Mouse (Mus musculus): ENCODE results near the gene Uqcr10. TPM values are rescaled to one million over a fixed set of nuclear protein-coding genes. Genes with fewer than 3 reads are reported as not detected.

Gene Uqcr10
- polyA plus RNA-seq, 1 experiment from 2014 or later = 628 TPM

DNA sequence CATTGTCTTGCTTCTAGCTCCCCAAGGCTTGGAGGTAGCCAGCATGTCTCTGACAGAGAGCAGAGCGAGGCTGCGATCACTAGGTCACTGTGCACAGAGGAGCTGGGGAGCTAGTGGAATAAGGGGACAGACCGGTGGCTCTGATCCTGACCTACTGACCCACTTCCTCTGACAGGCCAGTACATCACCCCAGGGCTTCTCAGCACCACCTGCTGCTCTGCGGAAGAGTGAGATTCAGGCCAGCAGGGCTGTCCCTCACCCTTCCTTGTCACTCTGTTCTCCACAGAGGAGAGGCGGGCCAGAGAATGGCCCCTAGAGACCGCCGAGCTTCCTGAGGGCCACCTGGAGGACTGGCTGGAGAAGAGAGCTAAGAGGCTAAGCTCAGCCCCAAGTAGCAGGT is 27.6 kb upstream of the Uqcr10 start:
- Histone ChIP-seq H3K36me3 (peaks cover 9% of the 10 kb centered on the region; the same call in 1 of the 2 replicates), H3K27ac (replicated peaks) (no peak overlapping the region), H3K4me1 (replicated peaks) (peaks cover 31% of the 10 kb centered on the region), H3K27me3 (no peaks in the 10 kb centered on the region), H3K9me3 (no peaks in the 10 kb centered on the region), H3K4me2 (no peak overlapping the region), H3K4me3 (no peak overlapping the region), H3K9ac (no peak overlapping the region)
- no peak for ATAC-seq (ENCODE audit: low read depth)
- 66% methylated on average over 7 of the region's 7 CpGs for WGBS

DNA sequence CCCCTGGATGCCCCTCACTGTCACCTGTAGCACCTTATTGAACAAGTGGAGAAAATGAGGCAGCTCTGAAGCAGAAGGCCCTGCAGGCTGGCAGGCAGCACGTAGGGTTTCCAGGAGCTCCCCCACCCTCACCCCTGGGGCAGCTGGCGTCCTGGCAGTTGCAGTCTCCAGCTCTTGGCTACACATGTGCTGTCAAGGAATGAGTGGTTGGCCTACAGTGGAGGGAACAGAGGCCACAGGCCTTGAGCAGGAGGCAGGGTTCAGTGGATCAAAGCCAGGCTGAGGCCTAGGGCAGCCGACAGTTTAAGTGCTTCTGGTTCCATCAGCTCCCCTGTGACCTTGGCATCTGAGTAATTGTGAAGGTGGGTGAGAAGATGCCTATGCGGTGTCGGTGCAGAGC is 26.8 kb upstream of the Uqcr10 start:
- Histone ChIP-seq H3K36me3 (peaks cover 16% of the 10 kb centered on the region; the same call in 1 of the 2 replicates), H3K9ac (no peak overlapping the region), H3K4me3 (no peak overlapping the region), H3K9me3 (no peaks in the 10 kb centered on the region), H3K27ac (replicated peaks) (no peak overlapping the region), H3K4me2 (no peak overlapping the region), H3K27me3 (no peaks in the 10 kb centered on the region), H3K4me1 (replicated peaks) (peaks cover 24% of the 10 kb centered on the region)
- no peak for ATAC-seq (ENCODE audit: low read depth)
- WGBS = 77% methylated on average over 5 of the region's 5 CpGs

DNA sequence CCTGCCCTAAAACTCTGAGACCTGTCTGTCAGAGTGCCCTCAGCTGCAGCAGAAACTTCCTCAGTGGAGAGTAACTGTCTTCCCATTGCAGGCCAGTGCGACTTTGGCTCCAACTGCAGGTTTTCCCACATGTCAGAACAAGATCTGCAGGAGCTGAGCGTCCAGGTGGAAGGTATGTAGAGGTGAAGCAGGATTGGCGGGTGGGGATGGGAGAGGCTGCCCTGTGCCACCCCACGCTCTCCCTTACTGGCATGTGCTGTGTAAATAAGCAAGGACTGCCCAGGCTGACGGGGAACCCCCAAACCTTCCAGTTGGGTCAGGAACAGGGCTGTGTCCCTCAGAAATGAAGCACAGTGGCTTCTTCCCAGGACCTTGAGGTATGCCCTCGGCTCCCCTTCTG is 26.0 kb upstream of the Uqcr10 start:
- Histone ChIP-seq H3K4me1 (replicated peaks) (peaks cover 16% of the 10 kb centered on the region), H3K9me3 (no peaks in the 10 kb centered on the region), H3K4me3 (no peak overlapping the region), H3K27me3 (no peaks in the 10 kb centered on the region), H3K27ac (replicated peaks) (no peak overlapping the region), H3K9ac (no peak overlapping the region), H3K36me3 (peaks cover 24% of the 10 kb centered on the region), H3K4me2 (no peak overlapping the region)
- WGBS = 87% methylated on average over 6 of the region's 6 CpGs
- no peak for ATAC-seq (ENCODE audit: low read depth)

DNA sequence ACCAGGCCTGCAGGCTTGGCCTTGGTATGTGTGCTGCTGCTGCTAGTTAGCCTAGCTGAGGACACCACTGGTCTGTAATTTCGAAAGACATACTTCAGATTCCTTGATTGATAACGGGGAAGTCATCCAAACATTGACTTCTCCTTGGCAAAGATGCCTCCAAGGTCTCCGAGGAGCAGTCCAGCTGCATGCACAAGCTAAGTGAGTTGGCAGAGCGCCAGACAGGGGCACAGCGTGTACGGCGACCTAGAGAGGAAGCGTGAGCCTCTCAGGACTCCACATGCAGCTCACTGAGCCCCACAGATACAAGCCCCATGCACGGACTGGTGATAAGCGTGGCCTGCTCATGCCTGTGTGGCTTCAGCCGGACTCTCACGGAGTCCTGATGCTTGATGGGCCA is 25.5 kb upstream of the Uqcr10 start:
- H3K27ac ChIP-seq (replicated peaks) = peak overlapping the region; percentile 47; the same call in 1 of the 2 replicates
- no peak overlapping the region for H3K4me2 ChIP-seq
- H3K36me3 ChIP-seq = peaks cover 28% of the 10 kb centered on the region
- 0 out of 2 replicates have a peak, but pooled peaks have one; percentile 21 for ATAC-seq (ENCODE audit: low read depth)
- no peak overlapping the region for H3K4me3 ChIP-seq
- no peaks in the 10 kb centered on the region for H3K27me3 ChIP-seq
- no peaks in the 10 kb centered on the region for H3K9me3 ChIP-seq
- peaks cover 11% of the 10 kb centered on the region for H3K4me1 ChIP-seq (replicated peaks)
- 44% methylated on average over 12 of the region's 12 CpGs for WGBS
- H3K9ac ChIP-seq = no peak overlapping the region

DNA sequence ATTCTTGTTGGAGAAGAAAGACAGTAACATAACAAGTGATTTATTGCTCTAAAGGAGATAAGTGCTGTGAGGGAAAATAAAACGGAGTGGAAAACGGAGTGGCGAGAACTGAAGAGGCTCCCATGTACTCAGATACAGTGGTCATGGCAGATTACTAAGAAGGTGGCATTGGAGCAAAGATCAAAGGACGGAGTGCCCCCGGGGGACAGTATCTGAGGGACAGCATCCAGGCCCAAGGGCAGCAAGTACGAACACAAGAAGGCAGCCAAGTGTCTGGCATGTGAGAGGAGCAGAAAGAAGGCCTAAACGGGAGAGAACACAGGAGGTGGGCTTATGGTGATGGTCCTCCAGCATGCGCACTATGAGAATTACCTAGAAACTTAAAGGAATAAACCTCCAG is 17.6 kb upstream of the Uqcr10 start:
- WGBS = 61% methylated on average over 8 of the region's 8 CpGs
- no peak for ATAC-seq (ENCODE audit: low read depth)

DNA sequence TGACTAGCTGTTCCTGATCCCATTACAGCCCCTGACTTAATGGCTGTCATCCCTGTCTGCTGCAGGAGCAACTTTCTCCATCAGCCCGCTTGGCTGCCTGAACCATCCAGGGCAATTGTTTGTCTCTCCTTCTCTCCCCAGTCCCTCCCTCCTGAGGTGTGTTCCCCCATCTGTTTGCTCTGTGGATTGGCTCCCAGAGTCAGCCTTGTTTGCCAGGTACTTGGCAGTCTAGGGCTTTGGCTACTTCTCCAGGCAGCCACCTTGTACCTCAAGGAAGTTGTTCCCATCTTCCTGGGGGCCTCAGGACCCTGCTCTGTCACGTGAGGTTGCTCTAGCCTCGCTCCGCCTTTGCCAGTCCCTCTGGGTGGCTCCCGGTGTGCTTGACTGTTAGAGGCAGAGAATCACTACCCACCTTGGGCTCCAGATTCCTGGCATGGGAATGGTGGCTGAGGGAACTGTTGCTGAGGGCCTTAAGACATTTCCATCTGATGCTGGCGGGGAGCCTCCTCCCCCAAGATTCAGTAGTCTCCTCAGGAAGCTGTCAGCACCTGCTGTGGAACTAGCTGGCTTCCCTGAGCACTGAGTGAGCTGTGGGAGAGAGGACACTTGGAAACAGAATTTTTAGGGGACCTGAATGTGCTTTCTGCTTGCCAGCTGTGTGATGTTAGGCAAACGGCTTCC is 16.9 kb upstream of the Uqcr10 start:
- Histone ChIP-seq H3K27ac (replicated peaks) (peak overlapping the region; percentile 34; the same call in 1 of the 2 replicates), H3K4me3 (no peak overlapping the region), H3K4me2 (no peak overlapping the region), H3K27me3 (no peaks in the 10 kb centered on the region), H3K36me3 (peaks cover 36% of the 10 kb centered on the region), H3K9me3 (no peaks in the 10 kb centered on the region), H3K4me1 (replicated peaks) (peaks cover 20% of the 10 kb centered on the region), H3K9ac (no peak overlapping the region)
- ATAC-seq (ENCODE audit: low read depth) = no peak
- 40% methylated on average over 7 of the region's 7 CpGs for WGBS

More for the DNA sequence above, 17.6 kb upstream of the Uqcr10 start:
- Histone ChIP-seq H3K4me2 (no peak overlapping the region), H3K27ac (replicated peaks) (no peak overlapping the region), H3K9me3 (no peaks in the 10 kb centered on the region), H3K36me3 (peaks cover 41% of the 10 kb centered on the region), H3K27me3 (no peaks in the 10 kb centered on the region), H3K4me1 (replicated peaks) (peaks cover 20% of the 10 kb centered on the region), H3K4me3 (no peak overlapping the region), H3K9ac (no peak overlapping the region)

DNA sequence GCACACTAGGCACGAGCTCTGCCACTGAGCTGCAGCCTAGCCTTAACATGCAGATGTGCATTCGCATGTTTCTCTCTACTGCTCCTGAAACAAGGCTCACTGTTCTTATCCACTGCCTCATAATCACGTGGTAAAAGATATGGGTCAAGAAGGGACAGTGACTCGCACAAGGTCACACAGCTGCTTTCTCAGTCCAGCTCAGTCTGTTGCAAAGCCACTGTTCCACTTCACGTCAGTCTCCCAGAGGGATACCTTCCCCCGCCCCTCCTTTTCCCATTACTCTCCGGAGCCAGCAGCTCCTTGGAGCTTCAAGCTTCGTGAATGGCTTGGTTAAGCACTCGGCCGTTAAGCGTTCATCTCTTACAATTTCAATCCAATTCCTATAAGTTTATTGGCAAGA is 16.3 kb upstream of the Uqcr10 start:
- WGBS = 53% methylated on average over 11 of the region's 11 CpGs
- peaks cover 29% of the 10 kb centered on the region for H3K36me3 ChIP-seq
- H3K4me2 ChIP-seq = no peak overlapping the region
- no peak overlapping the region for H3K9ac ChIP-seq
- H3K27me3 ChIP-seq = no peaks in the 10 kb centered on the region
- H3K27ac ChIP-seq (replicated peaks) = no peak overlapping the region
- no peaks in the 10 kb centered on the region for H3K9me3 ChIP-seq
- 0 out of 2 replicates have a peak, but pooled peaks have one; percentile 24 for ATAC-seq (ENCODE audit: low read depth)
- H3K4me3 ChIP-seq = no peak overlapping the region
- H3K4me1 ChIP-seq (replicated peaks) = peaks cover 20% of the 10 kb centered on the region

DNA sequence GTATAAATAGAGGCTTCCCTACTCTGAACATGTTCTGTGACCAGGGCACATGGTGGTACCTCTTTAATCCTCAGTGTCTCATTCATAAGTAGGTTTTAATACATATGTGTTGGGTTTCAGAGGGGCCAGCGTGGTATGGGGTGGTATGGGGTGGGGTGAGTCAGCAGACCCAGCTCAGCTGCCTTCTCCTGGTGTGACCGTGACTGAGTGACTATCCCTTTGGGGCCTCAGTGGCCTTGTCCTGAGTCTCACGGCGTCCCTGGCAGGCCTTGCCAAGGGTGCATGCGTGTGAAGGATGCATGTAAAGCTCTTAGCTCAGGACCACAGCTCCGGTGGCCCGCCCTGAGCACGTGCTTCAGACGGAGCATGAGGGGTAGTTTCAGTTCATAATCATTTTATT is 15.8 kb upstream of the Uqcr10 start:
- H3K36me3 ChIP-seq = peaks cover 25% of the 10 kb centered on the region
- no peak overlapping the region for H3K4me2 ChIP-seq
- no peak overlapping the region for H3K27ac ChIP-seq (replicated peaks)
- H3K4me3 ChIP-seq = no peak overlapping the region
- WGBS = 89% methylated on average over 9 of the region's 9 CpGs
- no peak overlapping the region for H3K9ac ChIP-seq
- no peaks in the 10 kb centered on the region for H3K27me3 ChIP-seq
- ATAC-seq (ENCODE audit: low read depth) = 0 out of 2 replicates have a peak, but pooled peaks have one; percentile 17
- H3K4me1 ChIP-seq (replicated peaks) = peaks cover 20% of the 10 kb centered on the region
- no peaks in the 10 kb centered on the region for H3K9me3 ChIP-seq

DNA sequence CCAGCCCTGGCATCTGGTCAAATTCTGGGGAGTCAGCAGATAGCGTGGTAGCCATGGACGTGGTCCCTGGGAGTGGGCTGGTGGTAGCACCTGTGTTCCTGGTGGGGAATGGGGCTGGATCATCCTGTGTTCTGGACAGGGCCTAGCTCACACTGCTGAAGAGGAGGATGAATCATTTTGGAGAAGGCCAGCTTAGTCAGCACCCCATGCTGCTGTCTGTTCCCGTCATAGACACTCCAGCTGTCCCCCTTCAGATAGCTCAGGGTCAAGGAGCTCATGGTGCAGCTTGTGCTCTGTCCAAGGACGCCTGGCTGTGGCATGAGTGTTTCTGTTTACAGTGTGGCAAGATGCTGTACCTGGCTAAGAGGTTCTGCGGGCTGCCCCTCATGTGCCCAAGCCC is 14.4 kb upstream of the Uqcr10 start:
- H3K4me3 ChIP-seq = no peak overlapping the region
- WGBS = 81% methylated on average over 5 of the region's 5 CpGs
- no peak for ATAC-seq (ENCODE audit: low read depth)
- no peaks in the 10 kb centered on the region for H3K27me3 ChIP-seq
- peaks cover 20% of the 10 kb centered on the region for H3K4me1 ChIP-seq (replicated peaks)
- no peak overlapping the region for H3K27ac ChIP-seq (replicated peaks)
- H3K36me3 ChIP-seq = peaks cover 12% of the 10 kb centered on the region
- peak overlapping the region; percentile 8; the same call in 1 of the 2 replicates for H3K9ac ChIP-seq
- H3K9me3 ChIP-seq = no peaks in the 10 kb centered on the region
- H3K4me2 ChIP-seq = no peak overlapping the region

DNA sequence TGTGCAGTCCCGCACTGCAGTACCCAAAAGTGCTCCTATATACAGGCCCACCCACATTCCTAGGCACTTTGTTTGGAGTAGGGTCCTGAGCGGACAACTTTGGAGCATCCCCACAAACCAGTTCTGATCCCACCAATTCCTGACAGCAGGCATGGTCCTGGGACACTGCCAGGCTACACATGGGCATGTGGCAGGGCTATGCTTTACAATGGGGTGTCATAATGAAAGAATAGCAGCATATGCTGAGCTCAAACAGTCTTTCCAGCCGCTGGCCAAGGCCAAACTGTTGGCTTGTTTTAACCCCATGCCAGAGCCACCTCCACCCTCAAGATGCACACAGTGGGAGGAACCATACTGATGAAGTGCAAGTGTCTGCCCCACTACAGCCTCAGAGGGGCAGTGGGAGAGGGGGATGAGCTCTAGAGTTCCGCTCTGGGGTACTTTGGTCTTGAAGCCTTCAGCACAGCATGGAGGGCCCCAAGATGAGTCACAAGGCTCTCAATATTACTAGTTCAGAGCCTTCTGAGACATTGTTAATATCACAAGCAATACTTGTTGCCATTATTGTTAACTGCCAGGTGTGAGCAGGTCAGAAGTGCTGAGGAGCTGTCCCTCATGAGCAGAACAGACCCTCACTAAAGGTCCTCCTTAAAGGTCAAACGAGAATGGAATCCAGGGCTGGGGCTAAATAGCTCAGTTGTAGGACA is 12.5 kb upstream of the Uqcr10 start:
- no peaks in the 10 kb centered on the region for H3K27me3 ChIP-seq
- H3K4me3 ChIP-seq = no peak overlapping the region
- H3K9me3 ChIP-seq = no peaks in the 10 kb centered on the region
- no peak for ATAC-seq (ENCODE audit: low read depth)
- no peak overlapping the region for H3K4me2 ChIP-seq
- H3K36me3 ChIP-seq = no peaks in the 10 kb centered on the region
- WGBS = 88% methylated on average over 5 of the region's 5 CpGs
- H3K4me1 ChIP-seq (replicated peaks) = peaks cover 18% of the 10 kb centered on the region
- H3K9ac ChIP-seq = no peak overlapping the region
- no peak overlapping the region for H3K27ac ChIP-seq (replicated peaks)

DNA sequence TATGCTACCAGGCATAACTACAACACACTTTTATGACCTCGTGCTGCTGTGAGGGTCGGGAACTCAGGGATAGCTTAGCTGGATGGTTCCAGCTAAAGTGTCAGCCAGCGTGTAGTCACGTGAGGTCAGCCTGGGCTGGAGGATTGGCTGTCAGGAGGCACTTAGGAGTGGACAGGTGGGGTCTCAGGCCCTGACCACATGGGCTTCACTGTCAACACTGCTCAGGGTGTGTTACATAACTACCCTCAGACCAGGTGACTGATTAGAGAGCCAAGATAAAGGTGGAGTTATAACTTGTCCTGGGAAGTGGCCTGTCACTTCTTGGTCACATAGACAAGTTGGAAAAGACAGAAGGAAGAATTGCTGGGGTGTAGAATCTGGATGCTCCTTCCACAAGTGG is 11.5 kb upstream of the Uqcr10 start:
- no peaks in the 10 kb centered on the region for H3K27me3 ChIP-seq
- H3K9ac ChIP-seq = no peak overlapping the region
- H3K4me1 ChIP-seq (replicated peaks) = peaks cover 7% of the 10 kb centered on the region
- 87% methylated on average over 4 of the region's 4 CpGs for WGBS
- ATAC-seq (ENCODE audit: low read depth) = no peak
- H3K4me3 ChIP-seq = no peak overlapping the region
- H3K4me2 ChIP-seq = no peak overlapping the region
- no peaks in the 10 kb centered on the region for H3K9me3 ChIP-seq
- H3K36me3 ChIP-seq = no peaks in the 10 kb centered on the region
- no peak overlapping the region for H3K27ac ChIP-seq (replicated peaks)

DNA sequence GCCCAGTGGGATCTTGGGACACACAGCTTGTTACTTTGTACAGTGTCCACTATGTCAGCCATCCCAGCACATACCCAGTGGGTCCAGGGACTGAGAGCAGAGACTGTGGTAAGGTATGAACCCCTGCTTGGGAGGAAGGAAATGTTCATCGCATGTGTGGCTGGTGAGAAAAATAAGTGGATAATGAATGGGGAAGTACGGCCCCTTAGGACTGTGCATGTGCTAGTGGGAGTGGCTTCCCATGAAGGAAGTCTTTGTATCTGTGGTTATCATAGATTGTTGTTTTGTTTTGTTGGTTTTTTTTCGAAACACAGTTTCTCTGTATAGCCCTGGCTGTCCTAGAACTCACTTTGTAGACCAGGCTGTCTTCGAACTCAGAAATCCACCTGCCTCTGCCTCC is 10.6 kb upstream of the Uqcr10 start:
- Histone ChIP-seq H3K4me2 (no peak overlapping the region), H3K36me3 (no peaks in the 10 kb centered on the region), H3K4me1 (replicated peaks) (no peaks in the 10 kb centered on the region), H3K9me3 (no peaks in the 10 kb centered on the region), H3K9ac (no peak overlapping the region), H3K27me3 (no peaks in the 10 kb centered on the region), H3K4me3 (no peak overlapping the region), H3K27ac (replicated peaks) (no peak overlapping the region)
- 87% methylated on average over 4 of the region's 4 CpGs for WGBS
- ATAC-seq (ENCODE audit: low read depth) = no peak
